Mouse (Mus musculus): ENCODE results near the gene Rnf185. TPM values are rescaled to one million over a fixed set of nuclear protein-coding genes. Genes with fewer than 3 reads are reported as not detected.

Gene Rnf185
- polyA plus RNA-seq, 1 experiment = 25.7 TPM

DNA sequence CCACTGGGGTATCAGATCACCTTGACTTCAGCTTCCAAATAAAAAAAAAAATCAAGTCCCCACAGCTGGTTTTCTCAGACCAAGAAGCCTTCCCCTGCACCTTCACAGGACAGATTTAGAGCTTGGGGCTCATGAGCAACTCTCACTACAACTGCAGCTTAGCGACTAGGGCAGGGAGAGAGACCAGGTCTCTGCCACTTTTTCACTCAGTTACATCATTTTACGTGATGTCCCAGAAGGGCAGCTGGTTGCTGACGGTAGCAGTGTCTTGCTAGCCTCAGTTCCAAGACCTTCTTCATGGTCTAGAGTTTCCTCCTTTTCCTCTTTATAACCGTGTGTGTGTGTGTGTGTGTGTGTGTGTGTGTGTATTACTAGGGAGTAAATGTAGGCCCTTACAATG is 18.4 kb downstream of the Rnf185 start:
- 89% methylated on average over 4 of the region's 4 CpGs for WGBS
- no peak for DNase-seq
- Histone ChIP-seq H3K4me1 (replicated peaks; ENCODE audit: control insufficient read depth, insufficient read depth, low read length) (no peaks in the 10 kb centered on the region), H3K27ac (ENCODE audit: control insufficient read depth, insufficient read depth, low read length) (no peak overlapping the region), H3K4me3 (ENCODE audit: control insufficient read depth, insufficient read depth, low read length) (no peak overlapping the region), H3K27me3 (ENCODE audit: control insufficient read depth, insufficient read depth, low read length) (no peaks in the 10 kb centered on the region), H3K36me3 (ENCODE audit: control insufficient read depth, insufficient read depth, low read length) (no peaks in the 10 kb centered on the region)
- TF ChIP-seq CTCF (IDR thresholded peaks at IDR 0.05; ENCODE audit: borderline replicate concordance, control insufficient read depth, extremely low read depth, insufficient read depth, low read length, poor library complexity) (no peak), POLR2A (IDR thresholded peaks at IDR 0.05; ENCODE audit: control insufficient read depth, extremely low read depth, insufficient read depth, low read length, poor library complexity) (no peak)

DNA sequence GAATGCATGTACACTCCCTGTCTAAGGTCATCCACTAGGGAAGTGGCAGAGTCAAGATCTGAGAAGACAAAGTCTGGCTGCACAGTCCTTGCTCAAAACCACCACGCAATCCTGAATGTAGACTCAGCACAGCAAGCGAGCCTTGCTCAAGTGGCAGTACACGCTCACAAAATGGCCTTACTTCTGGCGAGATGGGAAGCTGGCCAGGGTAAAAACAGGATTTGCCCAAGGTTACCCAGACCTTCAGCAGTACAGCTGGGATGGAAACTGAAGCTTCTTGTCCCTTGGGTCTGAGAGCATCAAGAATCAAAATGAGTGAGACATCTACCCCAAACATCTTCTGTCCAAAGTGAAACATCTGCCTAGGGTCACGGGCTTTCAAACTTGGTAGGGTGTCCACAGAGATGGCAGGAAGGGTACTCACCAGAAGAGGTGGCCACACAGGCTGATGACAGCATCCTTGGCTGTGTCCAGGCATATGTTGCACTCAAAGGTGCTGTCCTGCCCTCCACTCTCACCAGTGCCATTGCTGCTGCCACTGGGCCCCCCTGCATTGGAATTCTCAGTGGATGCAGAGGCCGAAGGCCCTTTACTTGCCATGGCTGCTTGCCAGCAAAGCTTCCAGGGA is 20.1 kb downstream of the Rnf185 start:
- Histone ChIP-seq H3K4me1 (replicated peaks; ENCODE audit: control insufficient read depth, insufficient read depth, low read length) (no peaks in the 10 kb centered on the region), H3K27me3 (ENCODE audit: control insufficient read depth, insufficient read depth, low read length) (no peaks in the 10 kb centered on the region), H3K27ac (ENCODE audit: control insufficient read depth, insufficient read depth, low read length) (no peak overlapping the region), H3K36me3 (ENCODE audit: control insufficient read depth, insufficient read depth, low read length) (no peaks in the 10 kb centered on the region), H3K4me3 (ENCODE audit: control insufficient read depth, insufficient read depth, low read length) (no peak overlapping the region)
- 99% methylated on average over 6 of the region's 6 CpGs for WGBS
- DNase-seq = no peak
- no peak for TF ChIP-seq CTCF (IDR thresholded peaks at IDR 0.05; ENCODE audit: borderline replicate concordance, control insufficient read depth, extremely low read depth, insufficient read depth, low read length, poor library complexity)
- no peak for TF ChIP-seq POLR2A (IDR thresholded peaks at IDR 0.05; ENCODE audit: control insufficient read depth, extremely low read depth, insufficient read depth, low read length, poor library complexity)

DNA sequence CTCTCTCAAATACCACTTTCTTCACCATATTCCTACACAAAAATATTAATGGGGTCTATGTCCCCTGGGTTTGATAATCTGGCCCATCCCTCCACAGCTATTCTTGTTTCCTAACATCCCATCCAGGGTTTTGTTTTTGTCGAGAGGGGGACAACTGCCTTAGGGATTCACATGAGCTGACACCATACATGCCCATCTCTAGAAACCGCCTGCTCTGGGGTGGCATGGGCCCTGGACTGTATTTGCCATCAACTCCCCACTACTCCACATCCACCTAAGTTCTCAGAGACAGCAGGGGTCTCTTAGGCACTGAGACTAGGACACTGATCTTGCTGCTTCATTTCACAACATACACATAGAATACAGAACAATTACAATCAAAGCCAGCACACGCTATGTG is 20.6 kb downstream of the Rnf185 start:
- no peaks in the 10 kb centered on the region for H3K4me1 ChIP-seq (replicated peaks; ENCODE audit: control insufficient read depth, insufficient read depth, low read length)
- H3K27ac ChIP-seq (ENCODE audit: control insufficient read depth, insufficient read depth, low read length) = no peak overlapping the region
- DNase-seq = no peak
- no peaks in the 10 kb centered on the region for H3K36me3 ChIP-seq (ENCODE audit: control insufficient read depth, insufficient read depth, low read length)
- H3K4me3 ChIP-seq (ENCODE audit: control insufficient read depth, insufficient read depth, low read length) = no peak overlapping the region
- TF ChIP-seq POLR2A (IDR thresholded peaks at IDR 0.05; ENCODE audit: control insufficient read depth, extremely low read depth, insufficient read depth, low read length, poor library complexity) (no peak), CTCF (IDR thresholded peaks at IDR 0.05; ENCODE audit: borderline replicate concordance, control insufficient read depth, extremely low read depth, insufficient read depth, low read length, poor library complexity) (no peak)
- 95% methylated on average over 3 of the region's 3 CpGs for WGBS
- no peaks in the 10 kb centered on the region for H3K27me3 ChIP-seq (ENCODE audit: control insufficient read depth, insufficient read depth, low read length)

DNA sequence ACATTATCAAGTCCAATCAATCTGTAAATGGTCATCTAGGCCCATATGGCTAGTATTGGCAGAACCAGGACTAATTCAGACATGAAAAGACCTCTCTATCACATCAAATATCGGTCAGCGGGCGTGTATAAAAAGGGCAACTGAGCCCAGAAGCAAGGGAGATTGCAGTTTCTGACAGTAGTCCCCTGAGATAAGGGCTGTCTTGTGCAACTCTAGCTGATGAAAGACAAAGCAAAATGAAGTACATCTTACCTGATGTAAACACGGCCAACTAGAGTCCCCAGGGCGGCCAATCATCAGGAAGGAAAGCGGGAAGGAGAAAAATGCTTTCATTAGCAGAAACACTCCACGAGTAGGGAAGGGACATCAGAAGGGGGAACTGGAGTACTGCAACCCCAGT is 23.5 kb downstream of the Rnf185 start:
- no peak for TF ChIP-seq POLR2A (IDR thresholded peaks at IDR 0.05; ENCODE audit: control insufficient read depth, extremely low read depth, insufficient read depth, low read length, poor library complexity)
- no peak for TF ChIP-seq CTCF (IDR thresholded peaks at IDR 0.05; ENCODE audit: borderline replicate concordance, control insufficient read depth, extremely low read depth, insufficient read depth, low read length, poor library complexity)
- no peak overlapping the region for H3K4me3 ChIP-seq (ENCODE audit: control insufficient read depth, insufficient read depth, low read length)
- WGBS = 95% methylated on average over 7 of the region's 7 CpGs

DNA sequence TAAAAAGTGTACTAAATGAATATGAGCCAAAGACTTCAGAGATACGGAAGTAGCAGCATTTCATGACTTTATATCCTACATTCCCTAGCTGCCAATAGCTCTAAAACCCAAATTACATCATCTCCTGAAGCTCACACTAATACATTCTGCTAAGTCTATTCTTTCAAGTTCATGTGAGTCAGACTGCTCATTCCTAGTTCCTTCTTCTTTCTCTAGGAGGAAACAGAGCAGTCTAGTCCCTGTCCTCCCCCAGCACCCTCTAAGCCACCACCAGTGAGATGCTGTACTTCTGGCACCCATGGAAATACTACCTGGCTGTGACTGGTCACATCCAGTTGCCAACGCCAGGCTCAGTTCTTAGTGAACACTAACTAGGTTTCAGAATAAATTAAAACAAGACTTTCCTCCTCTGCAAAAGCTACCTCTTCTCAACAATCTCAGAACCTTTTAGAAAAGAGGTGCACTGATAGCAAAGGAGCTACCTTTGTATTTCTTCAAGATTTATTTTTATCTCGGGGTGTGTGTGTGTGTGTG is 24.4 kb downstream of the Rnf185 start:
- WGBS = 94% methylated on average over 3 of the region's 3 CpGs

More for the DNA sequence above, 23.5 kb downstream of the Rnf185 start:
- Histone ChIP-seq H3K4me1 (replicated peaks; ENCODE audit: control insufficient read depth, insufficient read depth, low read length) (no peaks in the 10 kb centered on the region), H3K27ac (ENCODE audit: control insufficient read depth, insufficient read depth, low read length) (no peak overlapping the region), H3K27me3 (ENCODE audit: control insufficient read depth, insufficient read depth, low read length) (no peaks in the 10 kb centered on the region), H3K36me3 (ENCODE audit: control insufficient read depth, insufficient read depth, low read length) (no peaks in the 10 kb centered on the region)
- DNase-seq = no peak

DNA sequence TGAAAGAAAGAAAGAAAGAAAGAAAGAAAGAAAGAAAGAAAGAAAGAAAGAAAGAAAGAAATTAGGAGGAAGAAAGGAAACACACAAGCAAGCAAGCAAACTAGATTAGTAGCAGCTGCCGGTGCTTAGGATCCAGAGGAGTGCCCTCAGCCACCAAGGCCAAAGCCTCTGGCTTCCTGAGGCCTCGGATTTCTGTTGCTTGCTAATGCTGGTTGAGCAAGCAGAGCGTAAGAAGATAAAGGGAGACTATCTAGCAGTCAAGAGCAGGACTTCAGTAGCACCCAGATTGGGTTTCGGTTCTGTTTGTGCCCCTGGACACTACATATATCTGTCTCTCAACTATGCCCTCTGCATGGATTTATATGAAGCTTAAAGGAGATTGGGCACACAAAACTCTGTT is 29.9 kb downstream of the Rnf185 start:
- no peak for DNase-seq
- TF ChIP-seq POLR2A (IDR thresholded peaks at IDR 0.05; ENCODE audit: control insufficient read depth, extremely low read depth, insufficient read depth, low read length, poor library complexity) = no peak
- no peak for TF ChIP-seq CTCF (IDR thresholded peaks at IDR 0.05; ENCODE audit: borderline replicate concordance, control insufficient read depth, extremely low read depth, insufficient read depth, low read length, poor library complexity)
- Histone ChIP-seq H3K27ac (ENCODE audit: control insufficient read depth, insufficient read depth, low read length) (no peak overlapping the region), H3K27me3 (ENCODE audit: control insufficient read depth, insufficient read depth, low read length) (no peaks in the 10 kb centered on the region), H3K4me1 (replicated peaks; ENCODE audit: control insufficient read depth, insufficient read depth, low read length) (no peaks in the 10 kb centered on the region), H3K4me3 (ENCODE audit: control insufficient read depth, insufficient read depth, low read length) (no peak overlapping the region), H3K36me3 (ENCODE audit: control insufficient read depth, insufficient read depth, low read length) (peaks cover 15% of the 10 kb centered on the region)
- 96% methylated on average over 4 of the region's 4 CpGs for WGBS

More for the DNA sequence above, 24.4 kb downstream of the Rnf185 start:
- H3K27ac ChIP-seq (ENCODE audit: control insufficient read depth, insufficient read depth, low read length) = no peak overlapping the region
- DNase-seq = no peak
- H3K36me3 ChIP-seq (ENCODE audit: control insufficient read depth, insufficient read depth, low read length) = no peaks in the 10 kb centered on the region
- H3K4me1 ChIP-seq (replicated peaks; ENCODE audit: control insufficient read depth, insufficient read depth, low read length) = no peaks in the 10 kb centered on the region
- H3K4me3 ChIP-seq (ENCODE audit: control insufficient read depth, insufficient read depth, low read length) = no peak overlapping the region
- no peak for TF ChIP-seq CTCF (IDR thresholded peaks at IDR 0.05; ENCODE audit: borderline replicate concordance, control insufficient read depth, extremely low read depth, insufficient read depth, low read length, poor library complexity)
- TF ChIP-seq POLR2A (IDR thresholded peaks at IDR 0.05; ENCODE audit: control insufficient read depth, extremely low read depth, insufficient read depth, low read length, poor library complexity) = no peak
- no peaks in the 10 kb centered on the region for H3K27me3 ChIP-seq (ENCODE audit: control insufficient read depth, insufficient read depth, low read length)
